Mouse (Mus musculus) liver, embryonic 13.5 days (tissue): ENCODE results near the gene Methig1. TPM values are rescaled to one million over a fixed set of nuclear protein-coding genes. Genes with fewer than 3 reads are reported as not detected.
"Not testable (repeated sequence)": the region's sequence is repeated elsewhere in the genome, so short reads cannot be mapped to it uniquely, and the experiment has no call there.

ENCODE experiments used
- ATAC-seq: fragments of 200-750 bp; cut with Nextera tagmentation; 2 replicates; pipeline ENCODE4 v1.8.0; 2017; ENCODE audit warnings: low read depth, mild to moderate bottlenecking, moderate number of reproducible peaks, moderate library complexity
- DNase-seq: peaks from one replicate; pipeline ENCODE4 v3.0.0; 2022
- H3K27ac ChIP-seq: fragments of 300-500 bp; sonication (generic); 2 replicates; pipeline ENCODE4 v1.5.1; 2015; ENCODE audit warnings: moderate library complexity, mild to moderate bottlenecking, inconsistent platforms
- H3K27me3 ChIP-seq: fragments of 300-500 bp; sonication (generic); 2 replicates; pipeline ENCODE4 v1.6.1; 2015; ENCODE audit warnings: mild to moderate bottlenecking, inconsistent platforms
- H3K36me3 ChIP-seq: fragments of 300-500 bp; sonication (generic); 2 replicates; pipeline ENCODE4 v1.6.1; 2015; ENCODE audit warnings: mild to moderate bottlenecking, inconsistent platforms
- H3K4me1 ChIP-seq: fragments of 300-500 bp; sonication (generic); replicated peaks from 2 replicates; pipeline ENCODE4 v1.6.1; 2015; ENCODE audit warnings: inconsistent platforms
- H3K4me2 ChIP-seq: fragments of 300-500 bp; sonication (generic); 2 replicates; pipeline ENCODE4 v1.6.1; 2015; ENCODE audit warnings: inconsistent platforms, mild to moderate bottlenecking, moderate library complexity
- H3K4me3 ChIP-seq: fragments of 300-500 bp; sonication (generic); replicated peaks from 2 replicates; pipeline ENCODE4 v1.5.1; 2015; ENCODE audit warnings: mild to moderate bottlenecking, inconsistent platforms
- H3K9ac ChIP-seq: fragments of 300-500 bp; sonication (generic); 2 replicates; pipeline ENCODE4 v1.6.1; 2015; ENCODE audit warnings: mild to moderate bottlenecking, inconsistent platforms
- H3K9me3 ChIP-seq: fragments of 300-500 bp; sonication (generic); replicated peaks from 2 replicates; pipeline ENCODE4 v1.6.1; 2016; ENCODE audit warnings: inconsistent platforms
- WGBS: fragments of 180-500 bp; shearing (Covaris S2); methylation state at CpG from one replicate; pipeline ENCODE4 v1.1.7; 2015; ENCODE audit not compliant: insufficient replicate concordance; 5-methylcytosine and 5-hydroxymethylcytosine counted together
- polyA plus RNA-seq: library from polyadenylated mRNA; unstranded; fragments of >200 nt; fragmentation: Nextera tagmentation; extraction: Ambion mirVana; gene quantifications from 2 replicates; pipeline ENCODE4 v1.2.1, GENCODE M21; 2015

The Methig1 gene
- polyA plus RNA-seq, 1 experiment from 2014 or later: not detected

- Histone ChIP-seq H3K27me3 (no peaks in the 10 kb centered on the region), H3K4me2 (no peak overlapping the region), H3K36me3 (no peaks in the 10 kb centered on the region), H3K4me3 (no peak overlapping the region), H3K9ac (no peak overlapping the region), H3K9me3 (no peaks in the 10 kb centered on the region), H3K4me1 (peaks cover 18% of the 10 kb centered on the region), H3K27ac (peak overlapping the region; percentile 39; the same call in 1 of the 2 replicates)
- 62% methylated on average over 9 of the region's 9 CpGs for WGBS
- no peak for ATAC-seq
- no peak for DNase-seq
Measured at GRCm38 (mm10) chr15:100320295-100320905, 32.5 kb upstream of the Methig1 start.

DNA sequence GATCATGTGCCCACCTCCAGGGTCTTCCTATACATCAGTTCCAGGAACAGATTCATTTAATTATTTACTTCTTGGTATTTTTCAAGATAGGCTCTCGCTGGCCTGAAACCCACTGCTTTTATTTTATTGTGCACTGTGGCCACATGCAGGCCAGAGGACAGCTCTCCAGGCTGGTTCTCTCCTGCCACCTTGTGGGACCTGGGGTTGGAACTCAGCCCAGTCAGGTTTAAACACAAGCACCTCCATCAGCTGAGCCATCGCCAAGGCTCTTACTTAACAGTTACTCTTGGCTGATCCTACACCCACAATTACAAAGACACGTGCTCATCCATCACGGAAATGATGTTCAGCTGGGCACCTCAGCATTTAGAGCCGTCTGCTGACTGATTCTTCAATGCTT, 31.8 kb upstream of the Methig1 start:
- Histone ChIP-seq H3K4me1 (peaks cover 18% of the 10 kb centered on the region), H3K27me3 (no peaks in the 10 kb centered on the region), H3K36me3 (no peaks in the 10 kb centered on the region), H3K9me3 (no peaks in the 10 kb centered on the region), H3K4me2 (no peak overlapping the region), H3K9ac (no peak overlapping the region), H3K27ac (peak overlapping the region; percentile 6; the same call in 1 of the 2 replicates), H3K4me3 (no peak overlapping the region)
- 44% methylated on average over 5 of the region's 5 CpGs for WGBS
- DNase-seq (no peak), ATAC-seq (no peak)

DNA sequence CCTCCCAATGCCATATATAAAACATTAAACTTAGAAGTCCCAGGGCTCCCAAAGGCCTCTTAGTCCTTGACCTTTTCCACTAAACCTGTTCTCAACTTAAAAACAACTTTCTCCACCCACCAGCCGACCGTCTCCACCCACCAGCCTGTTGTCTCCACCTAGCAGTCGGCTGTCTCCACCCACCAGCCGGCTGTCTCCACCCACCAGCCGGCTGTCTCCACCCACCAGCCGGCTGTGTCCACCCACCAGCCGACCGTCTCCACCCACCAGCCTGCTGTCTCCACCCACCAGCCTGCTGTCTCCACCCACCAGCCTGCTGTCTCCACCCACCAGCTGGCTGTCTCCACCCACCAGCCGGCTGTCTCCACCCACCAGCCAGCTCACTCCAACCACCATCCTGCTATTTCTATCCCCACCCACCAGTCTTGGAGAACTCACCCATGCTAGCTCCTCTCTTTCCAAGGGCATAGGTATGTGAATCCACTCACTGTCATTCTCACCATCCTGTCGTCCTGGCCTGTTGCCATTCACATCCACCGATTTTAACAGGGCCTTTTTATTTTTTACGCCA, 28.8 kb upstream of the Methig1 start:
- ATAC-seq: no peak
- peak; percentile 53 for DNase-seq
- 44% methylated on average over 12 of the region's 12 CpGs for WGBS

DNA sequence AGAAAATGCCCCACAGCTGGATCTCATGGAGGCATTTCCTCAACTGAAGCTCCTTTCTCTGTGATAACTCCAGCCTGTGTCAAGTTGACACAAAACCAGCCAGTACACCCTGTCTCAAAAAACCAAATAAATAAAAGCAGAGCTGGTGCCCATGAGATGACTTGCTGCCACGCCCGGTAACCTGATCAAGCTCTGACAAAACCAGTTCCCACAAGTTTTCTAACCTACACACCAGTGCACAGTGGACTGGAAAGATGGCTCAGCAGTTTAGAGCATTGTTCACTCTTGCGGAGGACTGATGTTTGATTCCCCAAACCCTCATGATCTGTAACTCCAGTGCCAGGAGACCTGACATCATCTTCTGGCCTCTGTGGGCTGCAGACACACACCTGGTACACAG, 27.7 kb upstream of the Methig1 start:
- peaks cover 8% of the 10 kb centered on the region for H3K4me1 ChIP-seq
- no peak overlapping the region for H3K9ac ChIP-seq
- no peaks in the 10 kb centered on the region for H3K9me3 ChIP-seq
- 75% methylated on average over 3 of the region's 3 CpGs for WGBS
- H3K27me3 ChIP-seq: no peaks in the 10 kb centered on the region
- no peak overlapping the region for H3K4me2 ChIP-seq
- no peak overlapping the region for H3K27ac ChIP-seq
- no peak for ATAC-seq
- no peaks in the 10 kb centered on the region for H3K36me3 ChIP-seq
- no peak overlapping the region for H3K4me3 ChIP-seq
- no peak for DNase-seq

More for the DNA sequence above, 28.8 kb upstream of the Methig1 start:
- Histone ChIP-seq H3K4me2 (no peak overlapping the region), H3K36me3 (no peaks in the 10 kb centered on the region), H3K27ac (no peak overlapping the region), H3K4me1 (peaks cover 14% of the 10 kb centered on the region), H3K9ac (no peak overlapping the region), H3K9me3 (no peaks in the 10 kb centered on the region), H3K4me3 (no peak overlapping the region), H3K27me3 (no peaks in the 10 kb centered on the region)

- H3K9ac ChIP-seq, DNase-seq, H3K4me1 ChIP-seq, H3K4me3 ChIP-seq, H3K27me3 ChIP-seq, H3K4me2 ChIP-seq, ATAC-seq, H3K9me3 ChIP-seq, H3K27ac ChIP-seq, H3K36me3 ChIP-seq: not testable (repeated sequence)
- 62% methylated on average over 4 of the region's 4 CpGs for WGBS
Measured at GRCm38 (mm10) chr15:100328089-100328488, 24.9 kb upstream of the Methig1 start.

DNA sequence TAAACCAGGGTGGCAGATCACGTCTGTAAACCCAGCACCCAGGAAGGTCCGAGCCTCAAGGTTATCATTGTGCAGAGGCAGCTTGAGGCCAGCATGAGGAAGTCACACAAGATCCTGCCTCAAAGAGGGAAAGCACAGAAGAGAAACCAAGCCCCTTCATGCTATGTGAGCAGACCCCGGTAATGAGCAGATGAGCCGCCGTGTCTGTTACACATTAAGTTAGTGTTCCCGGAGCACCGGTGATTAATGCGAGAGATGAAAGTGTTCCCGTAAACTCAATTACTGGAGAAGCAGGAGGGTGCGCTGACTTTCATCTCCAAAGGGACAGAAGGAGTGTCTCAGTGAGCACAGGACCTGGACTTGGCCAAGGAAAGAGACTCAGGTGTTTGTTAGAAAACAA, 23.6 kb upstream of the Methig1 start:
- H3K9ac ChIP-seq, H3K36me3 ChIP-seq, H3K4me1 ChIP-seq, H3K27me3 ChIP-seq, H3K4me2 ChIP-seq, ATAC-seq, H3K27ac ChIP-seq, H3K4me3 ChIP-seq, H3K9me3 ChIP-seq, DNase-seq: not testable (repeated sequence)
- 76% methylated on average over 10 of the region's 10 CpGs for WGBS

- Histone ChIP-seq H3K4me1 (no peaks in the 10 kb centered on the region), H3K27me3 (no peaks in the 10 kb centered on the region), H3K9ac (no peak overlapping the region), H3K4me3 (no peak overlapping the region), H3K9me3 (no peaks in the 10 kb centered on the region), H3K36me3 (no peaks in the 10 kb centered on the region), H3K4me2 (no peak overlapping the region), H3K27ac (no peak overlapping the region)
- DNase-seq (no peak), ATAC-seq (no peak)
- WGBS: 79% methylated on average over 7 of the region's 7 CpGs
Measured at GRCm38 (mm10) chr15:100330739-100331138, 22.2 kb upstream of the Methig1 start.

DNA sequence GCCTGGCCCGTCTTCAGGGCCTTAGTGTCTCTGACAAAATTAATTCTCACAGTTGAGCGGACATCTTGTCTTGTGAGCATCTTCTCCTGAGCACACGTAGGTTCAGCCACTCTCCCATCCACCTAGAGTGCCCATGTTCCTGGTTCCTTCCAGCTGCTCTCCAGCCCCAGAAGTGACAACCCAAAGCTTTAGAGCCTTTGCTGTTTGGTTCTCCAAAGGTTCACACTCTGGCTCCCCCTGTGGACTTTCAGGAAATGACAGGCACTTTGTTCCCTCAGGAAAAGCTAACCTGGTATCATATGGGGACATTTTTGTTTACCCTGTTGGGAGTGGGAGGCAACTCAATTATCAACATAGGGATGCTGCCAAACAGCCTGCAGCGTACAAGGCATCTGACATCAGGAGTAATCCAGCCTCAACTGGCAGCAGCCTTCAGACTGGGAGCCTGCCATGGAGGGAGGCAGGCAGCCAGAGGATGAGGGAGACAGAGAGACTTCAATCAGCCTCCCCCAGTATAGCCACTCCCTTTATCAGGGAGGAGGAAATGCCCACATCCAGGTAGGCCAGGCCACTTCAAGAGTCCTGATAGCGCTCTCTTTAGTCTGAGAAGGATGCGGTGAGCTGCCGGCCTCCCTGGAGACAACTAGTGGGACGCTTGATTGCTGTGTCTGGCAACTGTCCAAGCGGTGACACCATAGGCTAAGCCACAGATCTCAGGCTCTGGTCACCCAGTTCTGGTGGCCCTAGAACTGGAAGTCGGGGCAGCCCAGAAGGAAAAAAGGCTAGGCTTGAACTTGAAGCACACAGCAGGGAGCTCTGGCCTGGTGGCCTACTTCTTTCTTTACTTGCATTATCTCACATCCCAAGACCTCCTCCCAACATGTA, 20.6 kb upstream of the Methig1 start:
- H3K4me2 ChIP-seq, H3K4me3 ChIP-seq, H3K9me3 ChIP-seq, H3K4me1 ChIP-seq, H3K9ac ChIP-seq, H3K27me3 ChIP-seq, H3K36me3 ChIP-seq, H3K27ac ChIP-seq: not testable (repeated sequence)
- 17% methylated on average over 2 of the region's 10 CpGs for WGBS
- ATAC-seq (peak; percentile 18; the same call in 1 of the 2 replicates), DNase-seq (peak; percentile 23)

GRCm38 (mm10) chr15:100334629-100335028, 18.3 kb upstream of the Methig1 start, which contains the start of gene Mettl7a3:
Mettl7a3 (plus strand) TSS chr15:100334929.
- 83% methylated on average over 10 of the region's 10 CpGs for WGBS
- no peak for ATAC-seq

GRCm38 (mm10) chr15:100337328-100337727, 15.6 kb upstream of the Methig1 start:
- not testable (repeated sequence) for H3K4me1 ChIP-seq, H3K9ac ChIP-seq, H3K36me3 ChIP-seq, H3K27me3 ChIP-seq, H3K4me3 ChIP-seq, H3K27ac ChIP-seq, DNase-seq, H3K4me2 ChIP-seq, H3K9me3 ChIP-seq
- peak; percentile 79 for ATAC-seq

More at GRCm38 (mm10) chr15:100334629-100335028, 18.3 kb upstream of the Methig1 start, which contains the start of gene Mettl7a3:
- Histone ChIP-seq H3K27ac (no peak within 1 kb of the TSS), H3K4me1 (no peaks in the 10 kb centered on the region), H3K36me3 (no peaks in the 10 kb centered on the region), H3K4me2 (no peak within 1 kb of the TSS), H3K9ac (no peak within 1 kb of the TSS), H3K27me3 (no peaks in the 10 kb centered on the region), H3K9me3 (no peaks in the 10 kb centered on the region), H3K4me3 (no peak within 1 kb of the TSS)
- DNase-seq: no peak

DNA sequence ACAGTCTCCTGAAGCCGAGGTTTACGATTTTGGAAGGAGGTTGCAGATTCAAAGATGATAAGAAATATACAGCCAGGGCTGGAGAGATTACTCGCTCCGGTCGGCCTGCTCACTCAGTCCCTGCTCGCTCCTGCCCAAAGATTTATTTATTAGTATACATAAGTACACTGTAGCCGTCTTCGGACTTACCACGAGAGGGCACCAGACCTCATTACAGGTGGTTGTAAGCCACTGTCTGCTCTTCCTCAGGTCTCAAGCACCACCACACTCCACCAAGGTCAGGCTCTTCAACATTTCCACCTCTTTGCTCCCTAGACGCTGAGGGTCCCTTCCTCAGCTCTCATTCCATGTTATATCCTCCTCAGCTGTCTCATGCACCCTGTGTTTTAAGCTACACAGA, 15.1 kb upstream of the Methig1 start:
- WGBS: 28% methylated on average over 10 of the region's 10 CpGs

More for the DNA sequence above, 15.1 kb upstream of the Methig1 start:
- not testable (repeated sequence) for H3K4me3 ChIP-seq, H3K4me2 ChIP-seq, H3K9me3 ChIP-seq, H3K36me3 ChIP-seq, H3K9ac ChIP-seq, H3K27ac ChIP-seq, H3K27me3 ChIP-seq, H3K4me1 ChIP-seq
- DNase-seq: peak; percentile 43
- ATAC-seq: peak; percentile 61
